Mouse (Mus musculus): ENCODE data around the gene Snrnp200.
"Not testable (repeated sequence)": the region's sequence is repeated elsewhere in the genome, so short reads cannot be mapped to it uniquely, and the experiment has no call there.

The Snrnp200 gene

GRCm38 (mm10) chr2:127207547-127208451 is at the start of gene Snrnp200, which contains the start of gene 1810024B03Rik:
TSS of gene Snrnp200 (plus strand) at chr2:127208386.
TSS of gene 1810024B03Rik (minus strand) at chr2:127208280.
- DNase-seq (ENCODE audit: low spot score in 2 of 2): peak; percentile 89 to 92

GRCm38 (mm10) chr2:127165675-127166074 is 42.5 kb upstream of the Snrnp200 start:
- no peak for DNase-seq (ENCODE audit: low spot score in 2 of 2)

- DNase-seq (ENCODE audit: low spot score in 2 of 2): not testable (repeated sequence)
Observed at GRCm38 (mm10) chr2:127166261-127166660, 41.9 kb upstream of the Snrnp200 start.

- peak; percentile 52 to 73 for DNase-seq (ENCODE audit: low spot score in 2 of 2)
Observed at GRCm38 (mm10) chr2:127182598-127183381, 25.4 kb upstream of the Snrnp200 start.

- no peak for DNase-seq (ENCODE audit: low spot score in 2 of 2)
Observed at GRCm38 (mm10) chr2:127189574-127189973, 18.6 kb upstream of the Snrnp200 start.

- peak; percentile 25 to 38 for DNase-seq (ENCODE audit: low spot score in 2 of 2)
Observed at GRCm38 (mm10) chr2:127204932-127205331, 3.3 kb upstream of the Snrnp200 start.

GRCm38 (mm10) chr2:127205936-127206335 is 2.2 kb upstream of the Snrnp200 start:
- DNase-seq (ENCODE audit: low spot score in 2 of 2): not testable (repeated sequence)

- DNase-seq (ENCODE audit: low spot score in 2 of 2): no peak
Observed at GRCm38 (mm10) chr2:127206916-127207315, 1.3 kb upstream of the Snrnp200 start.

GRCm38 (mm10) chr2:127208452-127208769 is 225 bp downstream of the Snrnp200 start:
- no peak for DNase-seq (ENCODE audit: low spot score in 2 of 2)

- no peak for DNase-seq (ENCODE audit: low spot score in 2 of 2)
Observed at GRCm38 (mm10) chr2:127210701-127211100, 2.5 kb downstream of the Snrnp200 start.

GRCm38 (mm10) chr2:127217746-127218145 is 9.6 kb downstream of the Snrnp200 start:
- DNase-seq (ENCODE audit: low spot score in 2 of 2): no peak

- no peak for DNase-seq (ENCODE audit: low spot score in 2 of 2)
Observed at GRCm38 (mm10) chr2:127225261-127225660, 17.1 kb downstream of the Snrnp200 start.

GRCm38 (mm10) chr2:127237897-127238610 is 29.9 kb downstream of the Snrnp200 start:
- no peak for DNase-seq (ENCODE audit: low spot score in 2 of 2)

- no peak for DNase-seq (ENCODE audit: low spot score in 2 of 2)
Observed at GRCm38 (mm10) chr2:127240065-127240464, 31.9 kb downstream of the Snrnp200 start.

GRCm38 (mm10) chr2:127247592-127248333 is 39.6 kb downstream of the Snrnp200 start, which contains the start of the genes Ciao1 and Tmem127:
TSS of gene Ciao1 (minus strand) at chr2:127247816.
TSS of gene Tmem127 (plus strand) at chr2:127247908.
- DNase-seq (ENCODE audit: low spot score in 2 of 2): peak; percentile 84 to 97

GRCm38 (mm10) chr2:127248334-127249004 is 40.3 kb downstream of the Snrnp200 start:
- peak; percentile 15 to 44 for DNase-seq (ENCODE audit: low spot score in 2 of 2)

- no peak for DNase-seq (ENCODE audit: low spot score in 2 of 2)
Observed at GRCm38 (mm10) chr2:127250291-127251008, 42.3 kb downstream of the Snrnp200 start.

- no peak for DNase-seq (ENCODE audit: low spot score in 2 of 2)
Observed at GRCm38 (mm10) chr2:127251457-127251856, 43.3 kb downstream of the Snrnp200 start.

GRCm38 (mm10) chr2:127251880-127252527 is 43.8 kb downstream of the Snrnp200 start:
- DNase-seq (ENCODE audit: low spot score in 2 of 2): no peak

Data from urinary bladder, adult 18-20 months (tissue).